Comparison of ENCODE assay signal across 12 mouse cellular contexts in the genomic region with DNA sequence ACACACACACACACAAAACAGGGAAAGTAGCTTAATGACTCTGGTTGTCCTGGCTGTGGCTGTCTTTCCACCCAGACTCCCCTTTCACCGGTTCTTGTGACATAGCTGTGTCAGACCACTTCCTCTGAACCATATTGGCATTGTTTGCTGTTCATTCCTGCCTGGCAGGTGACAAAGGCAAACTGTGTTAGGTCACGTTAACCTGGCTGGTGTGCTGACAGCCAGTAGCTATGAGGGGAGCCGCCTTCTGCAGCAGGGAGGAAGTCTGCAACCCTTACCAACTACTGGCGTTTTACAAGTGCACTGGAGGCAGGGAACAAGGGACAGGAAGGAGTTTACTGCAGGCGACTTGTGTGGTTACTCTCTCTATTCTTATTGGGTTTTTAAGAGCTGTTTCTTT.
DNase-seq lines count a peak whose midpoint lies in the region; ATAC-seq and TF ChIP-seq lines count a peak whose summit lies in the region.
"Had no signal": no experiment of that assay in that cellular context is flagged by ENCODE, and none has a peak within 500 bp of the region (broad histone marks: within the 10 kb centered on the region; RNA-seq: fewer than 3 reads in every experiment).

No protein-coding gene starts in this region.

- peak; percentile 36 for DNase-seq in embryonic facial prominence, embryonic 14.5 days (ENCODE audit: low spot score)
- DNase-seq in embryonic facial prominence, embryonic 10.5 days (ENCODE audit: low spot score): no peak
- DNase-seq in thymus, adult 2 months: peak; percentile 3
- DNase-seq in thymus, adult 18-20 months: no peak
- DNase-seq in lung, postnatal 10 days: peak; percentile 25
- DNase-seq in thymus, postnatal 4 days: peak; percentile 15
- no peak for DNase-seq in gastrocnemius, postnatal 10 days
- DNase-seq in layer of hippocampus, adult 11-12 months (ENCODE audit: low spot score): no peak
- DNase-seq: right cerebral cortex, postnatal 4 days had no signal

- ATAC-seq in embryonic facial prominence, embryonic 14.5 days (ENCODE audit: low read depth): no peak
- ATAC-seq: forebrain, embryonic 14.5 days; inflammation-experienced regulatory T-cells, adult 6 months had no signal

- H3K9me3 ChIP-seq in embryonic facial prominence, embryonic 14.5 days (ENCODE audit: control insufficient read depth, low read length): no peaks in the 10 kb centered on the region
- H3K9me3 ChIP-seq in embryonic facial prominence, embryonic 10.5 days: no peaks in the 10 kb centered on the region
- H3K9me3 ChIP-seq: limb, embryonic 13.5 days had no signal

- no peaks in the 10 kb centered on the region for H3K4me1 ChIP-seq in embryonic facial prominence, embryonic 14.5 days (ENCODE audit: control insufficient read depth, insufficient read depth, low read length)
- 0 out of 2 replicates have a peak, but pooled peaks cover 2% of the 10 kb centered on the region for H3K4me1 ChIP-seq in embryonic facial prominence, embryonic 10.5 days
- 0 out of 2 replicates have a peak, but pooled peaks cover 3% of the 10 kb centered on the region for H3K4me1 ChIP-seq in thymus, adult 2 months (replicated peaks; ENCODE audit: control insufficient read depth, insufficient read depth, low read length)

- 31% methylated on average over 5 of the region's 5 CpGs for WGBS in embryonic facial prominence, embryonic 14.5 days
- WGBS in embryonic facial prominence, embryonic 10.5 days: 46% methylated on average over 5 of the region's 5 CpGs
- 3% methylated on average over 5 of the region's 5 CpGs for WGBS in thymus, adult 2 months

- H3K4me2 ChIP-seq in embryonic facial prominence, embryonic 14.5 days (ENCODE audit: low read depth, low read length): no peak overlapping the region
- H3K4me2 ChIP-seq: limb, embryonic 13.5 days had no signal

- 0 out of 2 replicates have a peak, but pooled peaks cover 2% of the 10 kb centered on the region for H3K36me3 ChIP-seq in embryonic facial prominence, embryonic 14.5 days (ENCODE audit: control insufficient read depth, insufficient read depth, low read length)
- H3K36me3 ChIP-seq in embryonic facial prominence, embryonic 10.5 days (replicated peaks): no peaks in the 10 kb centered on the region
- no peaks in the 10 kb centered on the region for H3K36me3 ChIP-seq in thymus, adult 2 months (ENCODE audit: control insufficient read depth, insufficient read depth, low read length)

- no peak for TF ChIP-seq CTCF in thymus, adult 2 months (IDR thresholded peaks at IDR 0.05; ENCODE audit: borderline replicate concordance, control insufficient read depth, extremely low read depth, insufficient read depth, low read length, poor library complexity)

- H3K4me3 ChIP-seq in embryonic facial prominence, embryonic 14.5 days (ENCODE audit: low read depth, low read length): no peak overlapping the region
- no peak overlapping the region for H3K4me3 ChIP-seq in embryonic facial prominence, embryonic 10.5 days
- no peak overlapping the region for H3K4me3 ChIP-seq in thymus, adult 2 months (ENCODE audit: control insufficient read depth, insufficient read depth, low read length)
- H3K4me3 ChIP-seq: limb, embryonic 13.5 days had no signal

- no peak for TF ChIP-seq POLR2A in thymus, adult 2 months (IDR thresholded peaks at IDR 0.05; ENCODE audit: control insufficient read depth, extremely low read depth, insufficient read depth, low read length, poor library complexity)

- no peak overlapping the region for H3K27ac ChIP-seq in embryonic facial prominence, embryonic 14.5 days (replicated peaks; ENCODE audit: low read depth, low read length)
- no peak overlapping the region for H3K27ac ChIP-seq in embryonic facial prominence, embryonic 10.5 days (replicated peaks)
- no peak overlapping the region for H3K27ac ChIP-seq in thymus, adult 2 months (ENCODE audit: control insufficient read depth, insufficient read depth, low read length)
- H3K27ac ChIP-seq: limb, embryonic 13.5 days had no signal

- no peaks in the 10 kb centered on the region for H3K27me3 ChIP-seq in embryonic facial prominence, embryonic 14.5 days (replicated peaks; ENCODE audit: control insufficient read depth, insufficient read depth, low read length)
- H3K27me3 ChIP-seq in embryonic facial prominence, embryonic 10.5 days (replicated peaks; ENCODE audit: low read depth, poor library complexity, severe bottlenecking): no peaks in the 10 kb centered on the region
- H3K27me3 ChIP-seq in thymus, adult 2 months (ENCODE audit: control insufficient read depth, insufficient read depth, low read length): no peaks in the 10 kb centered on the region

- no peak overlapping the region for H3K9ac ChIP-seq in embryonic facial prominence, embryonic 14.5 days (ENCODE audit: low read depth, low read length)
- H3K9ac ChIP-seq: limb, embryonic 13.5 days had no signal

Comparison
In these comparisons a context has a peak if more than half of its experiments do, and no peak if none do; other contexts are left out.
1. DNase-seq: peak in embryonic facial prominence, embryonic 14.5 days (single experiment), thymus, adult 2 months (single experiment), lung, postnatal 10 days (single experiment) and thymus, postnatal 4 days (single experiment); none in embryonic facial prominence, embryonic 10.5 days (single experiment), thymus, adult 18-20 months (0 of 2), gastrocnemius, postnatal 10 days (single experiment) and layer of hippocampus, adult 11-12 months (single experiment).